Mouse (Mus musculus): ENCODE results near the gene Ubox5.

- TF ChIP-seq POLR2A (IDR thresholded peaks at IDR 0.05; ENCODE audit: borderline replicate concordance, insufficient read depth, low read length) (no peak), CTCF (IDR thresholded peaks at IDR 0.05; ENCODE audit: borderline replicate concordance, insufficient read depth, low read depth, low read length) (no peak)
Observed at GRCm38 (mm10) chr2:130655660-130656339, 26.0 kb upstream of the Ubox5 start.
